Mouse (Mus musculus) hindbrain, embryonic 13.5 days (tissue): ENCODE results near the gene Klhl3. TPM values are rescaled to one million over a fixed set of nuclear protein-coding genes. Genes with fewer than 3 reads are reported as not detected.
A peak's percentile ranks its signal among the peaks of the same experiment; 100 is the strongest.
"Not testable (repeated sequence)": the region's sequence is repeated elsewhere in the genome, so short reads cannot be mapped to it uniquely, and the experiment has no call there.

Experiments
- ATAC-seq: fragments of 200-750 bp; cut with Nextera tagmentation; 2 replicates; pipeline ENCODE4 v1.8.0; 2017; ENCODE audit warnings: moderate TSS enrichment; ENCODE audit not compliant: low FRiP score
- H3K27ac ChIP-seq: fragments of 300-500 bp; sonication (generic); 2 replicates; pipeline ENCODE4 v1.5.1; 2015; ENCODE audit warnings: inconsistent platforms, mild to moderate bottlenecking, moderate library complexity
- H3K27me3 ChIP-seq: fragments of 300-500 bp; sonication (generic); 2 replicates; pipeline ENCODE4 v1.6.1; 2015; ENCODE audit warnings: mild to moderate bottlenecking, inconsistent platforms
- H3K36me3 ChIP-seq: fragments of 300-500 bp; sonication (generic); 2 replicates; pipeline ENCODE4 v1.6.1; 2015; ENCODE audit warnings: mild to moderate bottlenecking, inconsistent platforms
- H3K4me1 ChIP-seq: fragments of 300-500 bp; sonication (generic); replicated peaks from 2 replicates; pipeline ENCODE4 v1.6.1; 2015; ENCODE audit warnings: inconsistent platforms
- H3K4me2 ChIP-seq: fragments of 300-500 bp; sonication (generic); 2 replicates; pipeline ENCODE4 v1.6.1; 2015; ENCODE audit warnings: inconsistent platforms, mild to moderate bottlenecking, moderate library complexity
- H3K4me3 ChIP-seq: fragments of 300-500 bp; sonication (generic); 2 replicates; pipeline ENCODE4 v1.5.1; 2015; ENCODE audit warnings: mild to moderate bottlenecking, inconsistent platforms
- H3K9ac ChIP-seq: fragments of 300-500 bp; sonication (generic); 2 replicates; pipeline ENCODE4 v1.6.1; 2015; ENCODE audit warnings: mild to moderate bottlenecking, inconsistent platforms
- H3K9me3 ChIP-seq: fragments of 300-500 bp; sonication (generic); 2 replicates; pipeline ENCODE4 v1.6.1; 2016; ENCODE audit warnings: inconsistent platforms
- WGBS: fragments of 180-500 bp; shearing (Covaris S2); methylation state at CpG from one replicate; pipeline ENCODE4 v1.1.7; 2015; 5-methylcytosine and 5-hydroxymethylcytosine counted together
- polyA plus RNA-seq: library from polyadenylated mRNA; unstranded; fragments of >200 nt; fragmentation: Nextera tagmentation; extraction: Ambion mirVana; gene quantifications from 2 replicates; pipeline ENCODE4 v1.2.1, GENCODE M21; 2015

The Klhl3 gene
- polyA plus RNA-seq, 1 experiment from 2014 or later, result 11.5 TPM

DNA sequence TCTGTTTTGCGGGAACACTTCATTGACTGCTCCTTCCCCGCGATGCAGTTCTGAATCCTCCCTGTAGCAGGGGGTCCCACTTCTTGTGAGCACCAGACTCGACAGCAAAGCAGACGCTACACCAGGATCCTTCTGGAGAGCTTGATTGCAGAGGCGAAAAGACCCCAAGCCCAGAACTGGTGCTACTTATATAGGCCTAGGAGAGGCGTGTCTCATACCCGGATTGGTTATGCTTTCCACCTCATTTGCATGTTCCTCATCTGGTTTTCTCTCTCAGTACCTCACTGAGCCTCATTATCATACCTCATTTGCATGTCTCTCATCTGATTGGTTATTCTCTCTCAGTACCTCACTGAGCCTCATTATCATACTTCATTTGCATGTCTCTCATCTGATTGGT, 33.2 kb upstream of the Klhl3 start:
- not testable (repeated sequence) for ATAC-seq, H3K36me3 ChIP-seq, H3K4me3 ChIP-seq, H3K27ac ChIP-seq, H3K4me2 ChIP-seq, H3K27me3 ChIP-seq, H3K9me3 ChIP-seq, H3K9ac ChIP-seq
- peaks cover 11% of the 10 kb centered on the region for H3K4me1 ChIP-seq
- 93% methylated on average over 8 of the region's 8 CpGs for WGBS

GRCm38 (mm10) chr13:58131692-58132091, 18.3 kb upstream of the Klhl3 start:
- Histone ChIP-seq H3K36me3 (no peaks in the 10 kb centered on the region), H3K9me3 (0 out of 2 replicates have a peak, but pooled peaks cover 7% of the 10 kb centered on the region), H3K27ac (no peak overlapping the region), H3K27me3 (no peaks in the 10 kb centered on the region), H3K4me2 (no peak overlapping the region), H3K4me3 (no peak overlapping the region), H3K4me1 (peaks cover 11% of the 10 kb centered on the region), H3K9ac (no peak overlapping the region)
- 59% methylated on average over 3 of the region's 3 CpGs for WGBS
- ATAC-seq, result no peak

- H3K36me3 ChIP-seq, result peaks cover 7% of the 10 kb centered on the region; the same call in 1 of the 2 replicates
- H3K27me3 ChIP-seq, result no peaks in the 10 kb centered on the region
- H3K9me3 ChIP-seq, result no peaks in the 10 kb centered on the region
- peaks cover 27% of the 10 kb centered on the region for H3K4me1 ChIP-seq
- H3K4me2 ChIP-seq, result peak overlapping the region; percentile 83
- peak overlapping the region; percentile 99 for H3K9ac ChIP-seq
- peak overlapping the region; percentile 100 for H3K27ac ChIP-seq
- 31% methylated on average over 4 of the region's 4 CpGs for WGBS
- no peak for ATAC-seq
- H3K4me3 ChIP-seq, result peak overlapping the region; percentile 98
Observed at GRCm38 (mm10) chr13:58129687-58130246, 16.4 kb upstream of the Klhl3 start.

DNA sequence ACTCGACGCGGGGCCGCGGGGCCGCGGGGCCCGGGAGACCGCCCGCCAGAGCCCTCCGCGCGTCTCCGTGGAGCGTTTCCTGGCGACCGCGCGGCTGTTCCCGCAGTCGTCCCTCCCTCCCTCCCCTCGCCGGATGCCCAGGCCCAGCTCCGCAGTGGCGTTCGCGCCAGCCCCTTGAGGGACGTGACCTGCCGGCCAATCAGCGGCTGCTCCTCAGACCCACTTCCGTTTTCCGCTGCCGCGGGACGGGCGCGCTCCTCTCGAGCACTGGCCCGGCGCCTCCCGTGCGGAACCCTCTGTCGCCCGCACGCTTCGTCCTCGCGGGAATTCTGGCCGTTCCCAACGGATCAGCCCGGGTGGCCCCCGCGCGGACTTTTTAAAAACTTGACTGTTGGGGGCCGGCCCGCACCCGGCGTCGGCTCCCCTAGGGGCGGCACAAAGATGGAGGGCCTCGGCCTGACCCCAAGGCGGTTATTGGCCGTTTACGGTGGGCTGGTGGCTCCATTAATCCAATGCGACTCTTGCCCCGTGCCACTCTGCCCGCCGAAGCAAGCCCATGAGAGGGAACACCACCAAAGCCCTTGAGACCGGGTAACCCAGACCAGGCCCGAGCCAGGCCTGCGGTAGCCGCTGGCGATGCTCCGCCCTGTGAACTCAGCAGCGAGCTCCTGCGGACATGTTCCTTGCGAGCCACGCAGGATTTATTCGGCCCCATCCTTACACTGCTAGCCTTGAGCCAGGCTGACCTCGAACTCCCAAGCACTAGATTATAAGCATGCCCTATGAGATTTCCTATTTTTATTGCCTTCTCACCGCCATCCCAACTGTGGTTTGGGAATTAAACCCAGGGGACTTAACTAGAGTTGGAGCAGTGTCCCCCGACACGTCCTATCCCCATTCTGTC, 15.6 kb upstream of the Klhl3 start:
- H3K27me3 ChIP-seq, result no peaks in the 10 kb centered on the region
- peaks cover 7% of the 10 kb centered on the region; the same call in 1 of the 2 replicates for H3K36me3 ChIP-seq
- peak overlapping the region; percentile 83 for H3K4me2 ChIP-seq
- no peaks in the 10 kb centered on the region for H3K9me3 ChIP-seq
- ATAC-seq, result peak; percentile 98
- WGBS, result under 1% methylated on average over 75 of the region's 83 CpGs
- peaks cover 35% of the 10 kb centered on the region for H3K4me1 ChIP-seq
- peak overlapping the region; percentile 98 for H3K4me3 ChIP-seq
- peak overlapping the region; percentile 99 for H3K9ac ChIP-seq
- peak overlapping the region; percentile 100 for H3K27ac ChIP-seq

DNA sequence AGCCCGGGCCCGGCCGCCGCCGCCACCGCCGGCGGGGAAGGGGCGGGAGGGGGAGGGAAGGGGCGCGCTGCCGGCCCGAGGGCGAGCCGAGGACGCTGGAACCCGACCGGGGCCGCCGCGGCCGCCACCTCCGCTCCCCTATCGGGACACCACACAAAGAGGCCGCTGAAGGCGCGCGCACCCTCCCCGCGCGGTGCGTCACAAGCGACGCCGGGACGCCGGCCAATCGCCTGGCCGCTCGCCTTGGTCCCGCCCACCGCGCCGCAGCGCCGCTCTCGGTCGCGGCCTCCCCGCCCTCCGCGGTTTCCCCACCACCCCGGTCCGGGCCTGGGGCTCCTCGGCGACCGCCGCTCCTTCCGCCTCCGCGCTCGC, 15.0 kb upstream of the Klhl3 start, which contains the start of gene Hnrnpa0:
Hnrnpa0 (minus strand) TSS at position 161 of the 372 bp plus-strand sequence.
- ATAC-seq, result peak; percentile 96
- WGBS, result under 1% methylated on average over 47 of the region's 62 CpGs
- peak within 1 kb of the TSS; percentile 83 for H3K4me2 ChIP-seq
- H3K27ac ChIP-seq, result peak within 1 kb of the TSS; percentile 100
- H3K4me1 ChIP-seq, result peaks cover 41% of the 10 kb centered on the region
- no peaks in the 10 kb centered on the region for H3K9me3 ChIP-seq
- peak within 1 kb of the TSS; percentile 98 for H3K4me3 ChIP-seq
- H3K36me3 ChIP-seq, result peaks cover 7% of the 10 kb centered on the region; the same call in 1 of the 2 replicates
- H3K9ac ChIP-seq, result peak within 1 kb of the TSS; percentile 99
- H3K27me3 ChIP-seq, result no peaks in the 10 kb centered on the region

DNA sequence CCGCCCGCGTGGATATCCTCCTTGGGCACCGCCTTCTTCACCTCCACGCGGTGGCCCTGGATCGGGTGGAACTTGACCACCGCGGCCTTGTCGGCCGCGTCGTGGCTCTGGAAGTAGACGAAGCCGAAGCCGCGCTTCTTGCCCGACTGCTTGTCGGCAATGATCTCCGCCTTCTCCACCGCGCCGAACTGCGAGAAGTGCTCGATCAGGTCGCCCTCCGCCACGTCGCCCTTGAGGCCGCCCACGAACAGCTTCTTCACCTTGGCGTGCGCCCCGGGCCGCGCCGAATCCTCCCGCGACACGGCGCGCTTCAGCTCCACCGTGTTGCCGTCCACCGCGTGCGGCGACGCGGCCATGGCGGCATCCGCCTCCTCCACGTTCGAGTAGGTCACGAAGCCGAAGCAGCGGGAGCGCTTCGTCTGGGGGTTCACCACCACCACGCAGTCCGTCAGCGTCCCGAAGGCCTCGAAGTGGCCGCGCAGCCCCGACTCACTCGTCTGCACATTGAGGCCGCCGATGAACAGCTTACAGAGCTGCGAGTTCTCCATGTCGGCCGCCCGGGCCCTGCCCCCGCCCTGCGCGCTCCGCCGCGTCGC, 14.5 kb upstream of the Klhl3 start:
- H3K9me3 ChIP-seq, result no peaks in the 10 kb centered on the region
- under 1% methylated on average over 74 of the region's 81 CpGs for WGBS
- H3K36me3 ChIP-seq, result peaks cover 7% of the 10 kb centered on the region; the same call in 1 of the 2 replicates
- peak overlapping the region; percentile 99 for H3K9ac ChIP-seq
- peak overlapping the region; percentile 98 for H3K4me3 ChIP-seq
- peak; percentile 46 for ATAC-seq
- peaks cover 46% of the 10 kb centered on the region for H3K4me1 ChIP-seq
- H3K27me3 ChIP-seq, result no peaks in the 10 kb centered on the region
- peak overlapping the region; percentile 69 for H3K4me2 ChIP-seq
- H3K27ac ChIP-seq, result peak overlapping the region; percentile 100

- whole genome bisulfite sequencing, result under 1% methylated on average over 33 of the region's 92 CpGs
- Histone ChIP-seq H3K9me3 (no peaks in the 10 kb centered on the region), H3K27me3 (no peaks in the 10 kb centered on the region), H3K4me3 (peak overlapping the region; percentile 98), H3K36me3 (peaks cover 7% of the 10 kb centered on the region; the same call in 1 of the 2 replicates), H3K4me2 (peak overlapping the region; percentile 69), H3K27ac (peak overlapping the region; percentile 100), H3K9ac (peak overlapping the region; percentile 99), H3K4me1 (peaks cover 52% of the 10 kb centered on the region)
- no peak for ATAC-seq
Observed at GRCm38 (mm10) chr13:58126862-58127765, 13.7 kb upstream of the Klhl3 start.

GRCm38 (mm10) chr13:58126126-58126525, 12.7 kb upstream of the Klhl3 start:
- Histone ChIP-seq H3K36me3 (peaks cover 7% of the 10 kb centered on the region; the same call in 1 of the 2 replicates), H3K9me3 (no peaks in the 10 kb centered on the region), H3K27me3 (no peaks in the 10 kb centered on the region), H3K4me3 (peak overlapping the region; percentile 98), H3K9ac (peak overlapping the region; percentile 55), H3K4me2 (peak overlapping the region; percentile 69), H3K27ac (no peak overlapping the region), H3K4me1 (peaks cover 52% of the 10 kb centered on the region)
- 35% methylated on average over 7 of the region's 7 CpGs for WGBS
- no peak for ATAC-seq

GRCm38 (mm10) chr13:58124989-58125388, 11.6 kb upstream of the Klhl3 start:
- ATAC-seq, result no peak
- peak overlapping the region; percentile 69; the same call in 1 of the 2 replicates for H3K4me2 ChIP-seq
- H3K4me1 ChIP-seq, result peaks cover 50% of the 10 kb centered on the region
- 63% methylated on average over 2 of the region's 2 CpGs for WGBS
- peak overlapping the region; percentile 98; the same call in 1 of the 2 replicates for H3K4me3 ChIP-seq
- H3K27ac ChIP-seq, result no peak overlapping the region
- no peaks in the 10 kb centered on the region for H3K9me3 ChIP-seq
- peaks cover 7% of the 10 kb centered on the region; the same call in 1 of the 2 replicates for H3K36me3 ChIP-seq
- peak overlapping the region; percentile 19; the same call in 1 of the 2 replicates for H3K9ac ChIP-seq
- H3K27me3 ChIP-seq, result no peaks in the 10 kb centered on the region

GRCm38 (mm10) chr13:58124278-58124677, 10.9 kb upstream of the Klhl3 start:
- Histone ChIP-seq H3K27ac (no peak overlapping the region), H3K4me3 (no peak overlapping the region), H3K4me1 (peaks cover 43% of the 10 kb centered on the region), H3K4me2 (no peak overlapping the region), H3K9me3 (no peaks in the 10 kb centered on the region), H3K9ac (no peak overlapping the region), H3K27me3 (no peaks in the 10 kb centered on the region), H3K36me3 (peaks cover 7% of the 10 kb centered on the region; the same call in 1 of the 2 replicates)
- WGBS, result 89% methylated on average over 3 of the region's 3 CpGs
- no peak for ATAC-seq

GRCm38 (mm10) chr13:58123381-58123780, 10.0 kb upstream of the Klhl3 start:
- Histone ChIP-seq H3K9me3 (no peaks in the 10 kb centered on the region), H3K4me2 (no peak overlapping the region), H3K27ac (peak overlapping the region; percentile 18; the same call in 1 of the 2 replicates), H3K4me3 (no peak overlapping the region), H3K9ac (no peak overlapping the region; the same call in 1 of the 2 replicates), H3K4me1 (peaks cover 41% of the 10 kb centered on the region), H3K36me3 (peaks cover 7% of the 10 kb centered on the region; the same call in 1 of the 2 replicates), H3K27me3 (no peaks in the 10 kb centered on the region)
- WGBS, result 49% methylated on average over 8 of the region's 8 CpGs
- no peak for ATAC-seq
